Mouse (Mus musculus): ENCODE measurements around the gene Fam214b.

The Fam214b gene

DNA sequence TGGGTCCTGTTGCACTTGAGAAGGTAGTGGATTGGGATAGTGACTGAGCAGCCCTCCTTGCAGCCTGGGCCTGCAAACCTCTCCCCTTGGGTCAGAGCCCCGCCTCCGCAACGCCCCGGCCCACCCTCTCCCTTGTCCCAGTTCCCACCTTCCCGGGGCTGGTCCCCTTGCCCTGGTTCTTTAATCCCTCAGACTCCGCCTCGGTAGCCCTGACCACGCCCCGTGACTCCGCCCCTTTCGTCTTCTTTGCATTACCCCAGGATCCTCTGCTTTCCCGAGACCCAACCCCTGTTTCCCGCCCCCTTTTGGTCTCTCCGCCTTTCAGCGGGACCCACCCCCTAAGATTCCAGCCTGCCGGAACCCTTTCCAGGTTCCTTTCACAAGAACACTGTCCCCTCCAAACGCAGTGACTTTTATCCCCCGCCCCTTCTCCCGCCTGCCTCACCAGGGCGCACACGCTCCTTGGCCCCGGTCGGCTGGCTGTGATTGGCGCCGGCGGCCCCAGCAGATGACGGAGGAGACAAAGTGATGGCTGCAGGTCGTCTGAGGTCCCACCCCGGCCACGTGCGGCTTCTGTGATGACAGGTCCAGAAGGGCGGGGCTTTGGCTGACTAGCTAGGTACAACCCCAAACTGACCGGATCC, at the start of gene Fam214b:
TSS of gene Fam214b (minus strand) at position 562 of the 644 bp plus-strand sequence.
- DNase-seq (ENCODE audit: low spot score in 2 of 2) = peak; percentile 99 to 100

- DNase-seq (ENCODE audit: low spot score in 2 of 2) = no peak
Observed at GRCm38 (mm10) chr4:43091183-43091582, 45.2 kb upstream of the Fam214b start.

GRCm38 (mm10) chr4:43089950-43090349, 43.9 kb upstream of the Fam214b start:
- no peak for DNase-seq (ENCODE audit: low spot score in 2 of 2)

GRCm38 (mm10) chr4:43082458-43082857, 36.4 kb upstream of the Fam214b start:
- DNase-seq (ENCODE audit: low spot score in 2 of 2) = no peak

GRCm38 (mm10) chr4:43078071-43078718, 32.2 kb upstream of the Fam214b start:
- no peak for DNase-seq (ENCODE audit: low spot score in 2 of 2)

DNA sequence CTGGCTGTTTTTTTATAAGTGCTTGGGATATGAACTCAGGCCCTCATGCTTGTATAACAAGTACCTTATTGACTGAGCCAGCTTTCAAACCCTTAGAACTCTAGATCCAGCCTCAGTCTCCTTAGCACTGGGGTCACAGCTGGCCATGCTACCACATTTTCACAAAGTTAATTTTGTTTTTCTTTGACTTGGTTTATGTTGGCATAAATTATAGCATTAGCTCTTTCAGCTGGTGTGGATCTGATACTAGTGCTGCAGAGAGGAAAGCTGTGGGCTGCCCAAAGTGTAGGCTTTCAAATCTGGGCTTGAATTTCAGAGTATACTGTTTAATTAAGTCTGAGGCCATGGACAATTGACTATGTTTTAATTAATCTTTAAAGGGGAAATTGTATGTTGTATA, 28.9 kb upstream of the Fam214b start:
- DNase-seq (ENCODE audit: low spot score in 2 of 2) = no peak

DNA sequence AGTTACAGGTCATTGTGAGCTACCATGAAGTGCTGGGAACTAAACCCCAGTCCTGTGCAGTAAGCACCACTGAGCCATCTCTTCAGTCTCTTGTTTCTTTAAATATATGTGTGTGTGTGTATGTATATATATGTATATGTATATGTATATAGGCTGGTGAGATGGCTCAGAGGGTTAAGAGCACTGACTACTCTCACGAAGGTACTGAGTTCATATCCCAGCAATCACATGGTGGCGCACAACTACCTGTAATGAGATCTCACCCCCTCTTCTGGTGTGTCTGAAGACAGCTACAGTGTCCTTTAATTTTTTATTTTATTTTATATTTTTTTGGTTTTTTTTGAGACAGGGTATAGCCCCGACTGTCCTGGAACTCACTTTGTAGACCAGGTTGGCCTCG, 19.5 kb upstream of the Fam214b start:
- DNase-seq (ENCODE audit: low spot score in 2 of 2) = no peak

- no peak for DNase-seq (ENCODE audit: low spot score in 2 of 2)
Observed at GRCm38 (mm10) chr4:43060286-43060685, 14.3 kb upstream of the Fam214b start.

- DNase-seq (ENCODE audit: low spot score in 2 of 2) = no peak
Observed at GRCm38 (mm10) chr4:43059697-43060096, 13.7 kb upstream of the Fam214b start.

GRCm38 (mm10) chr4:43058753-43059654, 13.0 kb upstream of the Fam214b start, which contains the start of gene Unc13b:
Unc13b (plus strand) TSS chr4:43058953.
- DNase-seq (ENCODE audit: low spot score in 2 of 2) = peak; percentile 75 to 91

DNA sequence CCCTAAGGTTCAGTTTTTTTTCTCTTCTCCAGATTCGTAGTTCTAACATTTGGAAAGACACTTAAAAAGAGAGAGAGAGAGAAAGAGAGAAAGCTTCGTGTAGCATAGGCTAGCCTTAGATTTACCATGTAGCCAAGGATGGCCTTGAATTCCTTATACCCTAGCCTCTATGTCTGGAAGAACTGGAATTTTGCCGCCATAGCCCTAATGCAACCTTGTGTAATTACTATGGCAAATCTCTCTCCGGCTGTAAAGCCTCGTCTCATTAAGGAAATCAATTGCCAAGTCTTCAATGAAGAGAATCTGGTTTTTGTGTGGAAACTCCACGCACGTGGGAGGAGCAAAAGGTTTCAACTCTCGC, 12.4 kb upstream of the Fam214b start:
- DNase-seq (ENCODE audit: low spot score in 2 of 2) = no peak

DNA sequence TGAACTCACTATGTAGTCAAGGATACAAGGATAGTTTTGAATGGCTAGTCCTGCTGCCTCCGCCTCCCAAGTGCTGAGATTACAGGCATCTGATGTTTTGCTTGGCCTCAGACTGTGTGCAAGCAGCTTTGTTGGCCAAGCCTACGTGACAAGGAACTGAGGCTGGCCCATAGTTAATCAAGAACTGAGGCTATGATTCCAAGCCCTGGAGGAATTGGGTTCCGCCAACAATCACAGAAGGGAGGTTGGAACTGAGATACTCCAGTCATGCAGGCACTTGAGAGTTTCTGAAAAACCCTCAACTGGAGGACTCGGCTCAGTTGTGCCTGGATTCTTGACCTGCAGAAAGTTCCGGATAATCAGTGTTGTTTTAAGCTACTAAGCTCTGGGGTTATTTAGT, 11.6 kb upstream of the Fam214b start:
- no peak for DNase-seq (ENCODE audit: low spot score in 2 of 2)

- DNase-seq (ENCODE audit: low spot score in 2 of 2) = no peak
Observed at GRCm38 (mm10) chr4:43052627-43053026, 6.6 kb upstream of the Fam214b start.

DNA sequence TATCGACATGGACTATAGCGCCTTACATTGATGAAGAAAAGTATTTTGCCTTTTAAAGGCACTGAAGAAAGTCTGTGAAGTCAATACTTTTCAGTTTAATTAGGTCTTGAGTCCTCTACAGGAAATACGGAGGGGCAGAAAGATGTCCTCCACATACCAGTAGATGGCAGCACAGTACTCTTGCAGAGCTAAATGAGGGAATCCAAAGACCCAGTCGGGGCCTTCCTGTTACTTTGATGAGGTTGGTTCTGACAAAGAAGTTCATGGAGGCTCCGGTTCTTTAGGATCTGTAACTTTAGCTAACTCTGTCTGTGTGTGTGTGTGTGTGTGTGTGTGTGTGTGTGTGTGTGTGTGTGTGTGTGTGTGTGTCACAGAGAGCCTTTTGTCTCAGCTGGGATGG, 1.2 kb upstream of the Fam214b start:
- peak; percentile 44 to 69 for DNase-seq (ENCODE audit: low spot score in 2 of 2)

- DNase-seq (ENCODE audit: low spot score in 2 of 2) = no peak
Observed at GRCm38 (mm10) chr4:43046607-43047006, 587 bp upstream of the Fam214b start.

- no peak for DNase-seq (ENCODE audit: low spot score in 2 of 2)
Observed at GRCm38 (mm10) chr4:43045285-43045658, 748 bp downstream of the Fam214b start.

DNA sequence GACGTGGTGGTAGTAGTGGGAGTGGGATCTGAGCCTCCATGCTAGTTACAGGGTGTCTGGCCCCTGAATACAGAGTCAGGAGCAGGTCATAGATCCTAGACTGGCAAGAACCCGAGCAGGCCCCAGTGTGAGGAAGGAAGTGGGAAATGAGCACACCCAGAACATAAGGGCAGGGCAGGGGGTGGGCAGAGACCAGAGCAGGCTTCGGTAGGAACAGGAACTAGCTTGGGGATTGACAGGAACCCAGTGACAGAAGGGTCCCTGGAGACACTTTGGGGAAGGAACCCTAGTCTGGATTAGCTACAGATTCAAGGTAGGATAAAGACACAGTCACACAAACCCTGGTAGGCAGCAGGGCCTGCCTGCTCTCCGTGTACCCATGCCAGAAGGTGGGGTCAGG, 1.3 kb downstream of the Fam214b start:
- DNase-seq (ENCODE audit: low spot score in 2 of 2) = peak in 1 of 2 experiments; percentile 40

GRCm38 (mm10) chr4:43043644-43044357, 2.2 kb downstream of the Fam214b start:
- DNase-seq (ENCODE audit: low spot score in 2 of 2) = peak in 1 of 2 experiments; percentile 66

DNA sequence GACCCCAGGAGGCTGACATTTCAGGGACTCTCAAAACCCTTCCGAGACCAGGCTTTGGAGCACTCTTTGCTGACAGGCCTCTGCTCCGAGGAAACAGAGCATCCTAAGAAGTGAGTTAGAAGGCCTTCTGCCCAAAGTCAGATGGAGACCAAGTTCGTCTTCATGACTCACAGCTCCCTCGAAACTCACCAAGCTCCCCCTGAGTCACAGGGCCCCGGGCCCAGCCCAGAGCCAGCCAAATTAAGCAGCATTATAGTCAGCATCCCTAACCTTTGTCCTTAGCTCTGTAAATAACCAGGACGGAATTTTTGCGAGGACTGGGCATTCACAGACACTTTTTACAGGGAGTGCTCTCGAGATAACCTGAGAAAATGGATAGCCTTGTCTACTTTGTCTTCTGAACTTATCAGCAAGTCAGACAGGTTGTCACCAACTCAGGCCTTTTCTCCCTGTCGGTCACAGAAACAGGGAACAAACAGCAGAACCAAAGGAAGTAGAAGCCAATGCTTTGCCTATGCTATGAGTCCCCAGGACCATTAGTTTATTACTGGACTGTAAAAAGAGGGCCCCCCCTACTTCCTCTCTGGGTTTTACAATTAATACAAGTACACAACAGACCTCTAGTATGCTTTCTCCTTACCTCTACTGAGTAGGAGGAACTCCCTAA, 5.0 kb downstream of the Fam214b start:
- DNase-seq (ENCODE audit: low spot score in 2 of 2) = no peak

DNA sequence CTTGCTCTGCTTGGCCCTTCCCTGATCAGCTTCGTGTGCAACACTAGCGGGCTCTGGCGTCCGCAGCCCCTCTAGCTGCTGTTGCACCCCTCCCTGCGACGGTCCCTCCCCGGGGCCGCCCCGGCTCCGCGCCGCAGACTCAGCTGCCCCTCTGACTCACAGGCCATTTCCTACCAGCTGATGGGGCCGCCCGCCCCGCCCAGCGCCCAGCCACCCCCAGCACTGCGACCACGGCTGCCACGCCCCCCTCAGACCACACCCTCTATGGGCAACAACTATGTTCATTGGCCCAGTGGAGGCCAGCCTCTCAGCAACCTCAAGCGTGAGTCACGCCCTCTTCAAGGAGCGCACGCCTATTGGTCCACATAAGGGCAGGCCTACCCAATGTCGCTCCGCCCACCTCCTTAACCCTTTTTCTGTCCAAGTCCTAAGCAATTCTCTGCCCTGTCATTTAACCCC, 5.9 kb downstream of the Fam214b start:
- DNase-seq (ENCODE audit: low spot score in 2 of 2) = peak; percentile 92 to 96

GRCm38 (mm10) chr4:43039609-43040008, 6.4 kb downstream of the Fam214b start:
- DNase-seq (ENCODE audit: low spot score in 2 of 2) = no peak
